ENCODE assay signal across 15 mouse cellular contexts in the genomic region with DNA sequence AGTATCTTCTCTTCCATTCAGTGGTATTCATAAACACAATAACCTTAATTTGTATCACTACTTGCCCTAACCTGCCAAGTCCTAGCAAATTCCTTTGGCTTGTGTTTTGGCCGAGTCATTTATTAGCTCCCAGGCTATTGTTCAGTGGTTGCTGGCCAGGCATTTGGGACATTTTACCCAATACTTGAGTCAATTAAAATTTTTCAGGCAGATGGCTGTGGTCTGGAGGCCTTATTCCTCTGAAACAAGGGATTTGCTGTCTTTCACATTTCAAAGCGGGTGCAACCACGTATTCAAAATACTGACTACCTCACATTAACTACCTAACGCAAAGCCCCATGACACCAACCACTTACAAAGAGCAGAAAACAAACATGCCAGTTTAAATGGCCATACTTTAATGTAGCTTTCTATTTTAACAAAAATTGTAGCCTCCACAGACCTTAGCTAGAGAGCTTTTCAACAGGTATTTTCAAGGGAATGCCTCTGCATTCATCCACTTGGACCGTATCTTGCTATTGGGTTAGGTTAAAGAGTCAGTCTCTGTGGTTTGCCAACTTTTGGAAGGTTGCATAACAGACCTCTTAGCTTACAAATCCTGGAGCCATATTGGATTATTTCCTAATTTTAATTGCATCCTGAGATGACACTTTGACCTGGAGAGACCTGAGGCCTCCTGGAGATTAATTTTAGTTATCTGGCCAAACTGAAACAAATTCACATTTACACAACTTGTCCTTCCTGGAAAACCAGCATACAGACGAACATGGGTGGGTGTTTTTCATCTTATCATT.
"Had no signal": no experiment of that assay in that cellular context is flagged by ENCODE, and none has a peak within 500 bp of the region (broad histone marks: within the 10 kb centered on the region; RNA-seq: fewer than 3 reads in every experiment).

No protein-coding gene starts in this region.

- DNase-seq: gastrocnemius, adult 2 months; gastrocnemius, postnatal 10 days; gastrocnemius, postnatal 36 days; heart, adult 18-20 months; heart, postnatal 14 days; heart, postnatal 36 days; kidney, adult 11 months; kidney, adult 2 months; kidney, adult 9 months; kidney, postnatal 14 days; kidney, postnatal 36 days; layer of hippocampus, adult 9-11 months; layer of hippocampus, postnatal 36 days; left cerebral cortex, postnatal 4 days; lung, adult 18-20 months had no signal
